Mouse (Mus musculus): ENCODE results near the gene Slc35d3. TPM values are rescaled to one million over a fixed set of nuclear protein-coding genes. Genes with fewer than 3 reads are reported as not detected.

Slc35d3 gene
- polyA plus RNA-seq, 1 experiment, result 0.20 TPM

GRCm38 (mm10) chr10:19839836-19840235 lies 11.4 kb downstream of the Slc35d3 start:
- Histone ChIP-seq H3K4me1 (ENCODE audit: control insufficient read depth, insufficient read depth, low read length) (no peaks in the 10 kb centered on the region), H3K36me3 (ENCODE audit: control insufficient read depth, insufficient read depth, low read length) (no peaks in the 10 kb centered on the region), H3K27ac (ENCODE audit: insufficient read depth, low read depth, low read length) (no peak overlapping the region), H3K4me3 (ENCODE audit: insufficient read depth, low read depth, low read length) (no peak overlapping the region), H3K27me3 (replicated peaks; ENCODE audit: control insufficient read depth, insufficient read depth, low read length) (no peaks in the 10 kb centered on the region)
- no peak for DNase-seq
- WGBS, result 89% methylated on average over 5 of the region's 5 CpGs
- TF ChIP-seq CTCF (conservative IDR thresholded peaks at IDR 0.05; ENCODE audit: insufficient read depth, insufficient read length, low read depth, low read length), result no peak
- TF ChIP-seq POLR2A (IDR thresholded peaks at IDR 0.05; ENCODE audit: low read depth, low read length), result no peak

- Histone ChIP-seq H3K36me3 (ENCODE audit: control insufficient read depth, insufficient read depth, low read length) (no peaks in the 10 kb centered on the region), H3K4me3 (ENCODE audit: insufficient read depth, low read depth, low read length) (no peak overlapping the region), H3K27me3 (replicated peaks; ENCODE audit: control insufficient read depth, insufficient read depth, low read length) (no peaks in the 10 kb centered on the region), H3K4me1 (ENCODE audit: control insufficient read depth, insufficient read depth, low read length) (no peaks in the 10 kb centered on the region), H3K27ac (ENCODE audit: insufficient read depth, low read depth, low read length) (no peak overlapping the region)
- TF ChIP-seq CTCF (conservative IDR thresholded peaks at IDR 0.05; ENCODE audit: insufficient read depth, insufficient read length, low read depth, low read length) (no peak), POLR2A (IDR thresholded peaks at IDR 0.05; ENCODE audit: low read depth, low read length) (no peak)
- no peak for DNase-seq
- WGBS, result 82% methylated on average over 8 of the region's 8 CpGs
Measured at GRCm38 (mm10) chr10:19835887-19836710, 15.2 kb downstream of the Slc35d3 start.

- no peaks in the 10 kb centered on the region for H3K36me3 ChIP-seq (ENCODE audit: control insufficient read depth, insufficient read depth, low read length)
- WGBS, result 96% methylated on average over 6 of the region's 6 CpGs
Measured at GRCm38 (mm10) chr10:19834222-19834621, 17.0 kb downstream of the Slc35d3 start.

GRCm38 (mm10) chr10:19831072-19831849 lies 20.0 kb downstream of the Slc35d3 start:
- TF ChIP-seq CTCF (conservative IDR thresholded peaks at IDR 0.05; ENCODE audit: insufficient read depth, insufficient read length, low read depth, low read length) (no peak), POLR2A (IDR thresholded peaks at IDR 0.05; ENCODE audit: low read depth, low read length) (no peak)
- Histone ChIP-seq H3K27me3 (replicated peaks; ENCODE audit: control insufficient read depth, insufficient read depth, low read length) (no peaks in the 10 kb centered on the region), H3K4me1 (ENCODE audit: control insufficient read depth, insufficient read depth, low read length) (no peaks in the 10 kb centered on the region), H3K27ac (ENCODE audit: insufficient read depth, low read depth, low read length) (no peak overlapping the region), H3K4me3 (ENCODE audit: insufficient read depth, low read depth, low read length) (no peak overlapping the region), H3K36me3 (ENCODE audit: control insufficient read depth, insufficient read depth, low read length) (no peaks in the 10 kb centered on the region)
- WGBS, result 77% methylated on average over 5 of the region's 5 CpGs
- DNase-seq, result no peak

More at GRCm38 (mm10) chr10:19834222-19834621, 17.0 kb downstream of the Slc35d3 start:
- Histone ChIP-seq H3K27me3 (replicated peaks; ENCODE audit: control insufficient read depth, insufficient read depth, low read length) (no peaks in the 10 kb centered on the region), H3K4me1 (ENCODE audit: control insufficient read depth, insufficient read depth, low read length) (no peaks in the 10 kb centered on the region), H3K27ac (ENCODE audit: insufficient read depth, low read depth, low read length) (no peak overlapping the region), H3K4me3 (ENCODE audit: insufficient read depth, low read depth, low read length) (no peak overlapping the region)
- TF ChIP-seq POLR2A (IDR thresholded peaks at IDR 0.05; ENCODE audit: low read depth, low read length) (no peak), CTCF (conservative IDR thresholded peaks at IDR 0.05; ENCODE audit: insufficient read depth, insufficient read length, low read depth, low read length) (no peak)
- DNase-seq, result no peak

GRCm38 (mm10) chr10:19820986-19821385 lies 30.3 kb downstream of the Slc35d3 start:
- TF ChIP-seq CTCF (conservative IDR thresholded peaks at IDR 0.05; ENCODE audit: insufficient read depth, insufficient read length, low read depth, low read length) (no peak), POLR2A (IDR thresholded peaks at IDR 0.05; ENCODE audit: low read depth, low read length) (no peak)
- H3K4me1 ChIP-seq (ENCODE audit: control insufficient read depth, insufficient read depth, low read length), result no peaks in the 10 kb centered on the region
- 72% methylated on average over 3 of the region's 3 CpGs for WGBS

GRCm38 (mm10) chr10:19818723-19819355 lies 32.4 kb downstream of the Slc35d3 start:
- no peaks in the 10 kb centered on the region; the same call in 1 of the 2 replicates for H3K27me3 ChIP-seq (replicated peaks; ENCODE audit: control insufficient read depth, insufficient read depth, low read length)
- H3K4me3 ChIP-seq (ENCODE audit: insufficient read depth, low read depth, low read length), result no peak overlapping the region
- WGBS, result 59% methylated on average over 16 of the region's 16 CpGs
- TF ChIP-seq CTCF (conservative IDR thresholded peaks at IDR 0.05; ENCODE audit: insufficient read depth, insufficient read length, low read depth, low read length) (no peak), POLR2A (IDR thresholded peaks at IDR 0.05; ENCODE audit: low read depth, low read length) (no peak)
- H3K4me1 ChIP-seq (ENCODE audit: control insufficient read depth, insufficient read depth, low read length), result no peaks in the 10 kb centered on the region
- no peak for DNase-seq
- no peaks in the 10 kb centered on the region for H3K36me3 ChIP-seq (ENCODE audit: control insufficient read depth, insufficient read depth, low read length)
- H3K27ac ChIP-seq (ENCODE audit: insufficient read depth, low read depth, low read length), result no peak overlapping the region

More at GRCm38 (mm10) chr10:19820986-19821385, 30.3 kb downstream of the Slc35d3 start:
- H3K27ac ChIP-seq (ENCODE audit: insufficient read depth, low read depth, low read length), result no peak overlapping the region
- H3K36me3 ChIP-seq (ENCODE audit: control insufficient read depth, insufficient read depth, low read length), result no peaks in the 10 kb centered on the region
- H3K27me3 ChIP-seq (replicated peaks; ENCODE audit: control insufficient read depth, insufficient read depth, low read length), result no peaks in the 10 kb centered on the region; the same call in 1 of the 2 replicates
- no peak for DNase-seq
- no peak overlapping the region for H3K4me3 ChIP-seq (ENCODE audit: insufficient read depth, low read depth, low read length)
